Mouse (Mus musculus) heart, embryonic 13.5 days (tissue): ENCODE measurements around the gene Pcsk1n. TPM values are rescaled to one million over a fixed set of nuclear protein-coding genes. Genes with fewer than 3 reads are reported as not detected.
A peak's percentile ranks its signal among the peaks of the same experiment; 100 is the strongest.

Experiments used
- ATAC-seq: fragments of 200-750 bp; cut with Nextera tagmentation; 2 replicates; pipeline ENCODE4 v1.8.0; 2017; ENCODE audit warnings: moderate TSS enrichment; ENCODE audit not compliant: insufficient number of reproducible peaks, low FRiP score, low TSS enrichment; ENCODE audit errors: extremely low read depth
- H3K27ac ChIP-seq: fragments of 300-500 bp; sonication (generic); replicated peaks from 2 replicates; pipeline ENCODE4 v1.5.1; 2015; ENCODE audit warnings: moderate library complexity, mild to moderate bottlenecking, inconsistent platforms
- H3K27me3 ChIP-seq: fragments of 300-500 bp; sonication (generic); replicated peaks from 2 replicates; pipeline ENCODE4 v1.6.1; 2015; ENCODE audit warnings: mild to moderate bottlenecking, inconsistent platforms
- H3K36me3 ChIP-seq: fragments of 300-500 bp; sonication (generic); 2 replicates; pipeline ENCODE4 v1.6.1; 2015; ENCODE audit warnings: mild to moderate bottlenecking, inconsistent platforms
- H3K4me1 ChIP-seq: fragments of 300-500 bp; sonication (generic); 2 replicates; pipeline ENCODE4 v1.6.1; 2015; ENCODE audit warnings: inconsistent platforms
- H3K4me2 ChIP-seq: fragments of 300-500 bp; sonication (generic); 2 replicates; pipeline ENCODE4 v1.6.1; 2015; ENCODE audit warnings: inconsistent platforms, mild to moderate bottlenecking, moderate library complexity
- H3K4me3 ChIP-seq: fragments of 300-500 bp; sonication (generic); 2 replicates; pipeline ENCODE4 v1.5.1; 2015; ENCODE audit warnings: moderate library complexity, mild to moderate bottlenecking, inconsistent platforms
- H3K9ac ChIP-seq: fragments of 300-500 bp; sonication (generic); 2 replicates; pipeline ENCODE4 v1.6.1; 2015; ENCODE audit warnings: inconsistent platforms, mild to moderate bottlenecking, moderate library complexity
- H3K9me3 ChIP-seq: fragments of 300-500 bp; sonication (generic); 2 replicates; pipeline ENCODE4 v1.6.1; 2016; ENCODE audit warnings: inconsistent platforms
- WGBS: fragments of 180-500 bp; shearing (Covaris S2); methylation state at CpG from one replicate; pipeline ENCODE4 v1.1.7; 2015; ENCODE audit warnings: mixed read lengths; 5-methylcytosine and 5-hydroxymethylcytosine counted together
- polyA plus RNA-seq: library from polyadenylated mRNA; unstranded; fragments of >200 nt; fragmentation: Nextera tagmentation; extraction: Ambion mirVana; gene quantifications from 2 replicates; pipeline ENCODE4 v1.2.1, GENCODE M21; 2015

Pcsk1n gene
- 0.42 and 0.78 TPM in 2 replicates for polyA plus RNA-seq

DNA sequence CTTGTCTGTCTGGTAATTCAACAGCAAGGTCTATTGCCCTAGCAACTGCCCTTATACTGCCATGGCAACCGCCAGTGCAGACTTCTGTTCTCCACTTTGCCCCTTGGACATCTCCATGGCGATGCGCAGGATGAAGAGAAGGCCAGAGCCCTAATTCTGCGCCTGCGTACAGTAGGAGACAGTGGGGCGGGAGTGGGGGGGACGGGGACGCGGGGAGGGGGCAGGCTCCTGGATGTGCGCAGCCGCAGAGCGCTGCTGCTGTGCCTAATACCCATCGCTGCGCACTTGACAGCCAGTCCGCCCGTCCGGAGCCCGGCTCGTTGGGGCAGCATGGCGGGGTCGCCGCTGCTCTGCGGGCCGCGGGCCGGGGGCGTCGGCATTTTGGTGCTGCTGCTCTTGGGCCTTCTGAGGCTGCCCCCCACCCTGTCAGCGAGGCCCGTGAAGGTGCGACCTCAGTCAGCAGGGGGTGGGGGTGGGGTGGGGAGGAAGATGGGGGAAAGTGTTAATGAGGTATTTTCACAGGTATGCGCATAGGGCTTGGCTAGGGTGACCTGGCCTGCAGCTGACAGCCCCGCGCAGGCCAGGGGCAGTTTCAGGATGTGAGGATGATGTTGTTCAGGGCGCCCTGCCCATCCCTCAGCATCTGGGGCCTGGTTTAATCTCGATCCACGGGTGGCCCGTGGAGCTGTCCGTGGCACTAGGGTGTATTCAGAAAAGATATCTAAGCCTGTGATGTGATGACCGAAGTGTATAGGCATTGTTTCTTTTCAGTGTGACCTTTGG is at the start of gene Pcsk1n:
TSS of gene Pcsk1n (plus strand) at position 222 of the 783 bp plus-strand sequence.
- H3K4me2 ChIP-seq, result peak within 1 kb of the TSS; percentile 55
- peak within 1 kb of the TSS; percentile 31; the same call in 1 of the 2 replicates for H3K4me3 ChIP-seq
- H3K27ac ChIP-seq, result no peak within 1 kb of the TSS
- H3K9ac ChIP-seq, result no peak within 1 kb of the TSS
- no peaks in the 10 kb centered on the region for H3K9me3 ChIP-seq
- no peak for ATAC-seq
- H3K4me1 ChIP-seq, result 0 out of 2 replicates have a peak, but pooled peaks cover 11% of the 10 kb centered on the region
- WGBS, result 6% methylated on average over 23 of the region's 40 CpGs
- H3K27me3 ChIP-seq, result peaks cover 66% of the 10 kb centered on the region
- H3K36me3 ChIP-seq, result no peaks in the 10 kb centered on the region

GRCm38 (mm10) chrX:7869826-7870225 is 49.8 kb upstream of the Pcsk1n start:
- Histone ChIP-seq H3K4me3 (no peak overlapping the region), H3K4me2 (no peak overlapping the region), H3K9ac (no peak overlapping the region), H3K4me1 (0 out of 2 replicates have a peak, but pooled peaks cover 9% of the 10 kb centered on the region), H3K9me3 (no peaks in the 10 kb centered on the region), H3K27me3 (no peaks in the 10 kb centered on the region), H3K27ac (no peak overlapping the region), H3K36me3 (peaks cover 42% of the 10 kb centered on the region)
- 41% methylated on average over 3 of the region's 3 CpGs for WGBS
- ATAC-seq, result no peak

- Histone ChIP-seq H3K9ac (peak within 1 kb of the TSS; percentile 75), H3K4me3 (peak within 1 kb of the TSS; percentile 54), H3K27me3 (no peaks in the 10 kb centered on the region), H3K9me3 (no peaks in the 10 kb centered on the region), H3K4me1 (peaks cover 13% of the 10 kb centered on the region; the same call in 1 of the 2 replicates), H3K4me2 (peak within 1 kb of the TSS; percentile 81), H3K27ac (no peak within 1 kb of the TSS), H3K36me3 (peaks cover 28% of the 10 kb centered on the region)
- 6% methylated on average over 37 of the region's 38 CpGs for WGBS
- ATAC-seq, result peak; percentile 44; the same call in 1 of the 2 replicates
Measured at GRCm38 (mm10) chrX:7878007-7878419, 41.6 kb upstream of the Pcsk1n start, which contains the start of gene Pim2. Gene Pim2, plus strand, starts transcription at chrX:7878262.

- H3K4me3 ChIP-seq, result peak overlapping the region; percentile 54
- peaks cover 24% of the 10 kb centered on the region for H3K36me3 ChIP-seq
- no peak overlapping the region for H3K27ac ChIP-seq
- H3K4me2 ChIP-seq, result peak overlapping the region; percentile 81
- H3K9ac ChIP-seq, result peak overlapping the region; percentile 75
- no peaks in the 10 kb centered on the region for H3K27me3 ChIP-seq
- ATAC-seq, result 0 out of 2 replicates have a peak, but pooled peaks have one; percentile 51
- H3K4me1 ChIP-seq, result peaks cover 13% of the 10 kb centered on the region; the same call in 1 of the 2 replicates
- no peaks in the 10 kb centered on the region for H3K9me3 ChIP-seq
- 13% methylated on average over 21 of the region's 21 CpGs for WGBS
Measured at GRCm38 (mm10) chrX:7878495-7878894, 41.1 kb upstream of the Pcsk1n start.

DNA sequence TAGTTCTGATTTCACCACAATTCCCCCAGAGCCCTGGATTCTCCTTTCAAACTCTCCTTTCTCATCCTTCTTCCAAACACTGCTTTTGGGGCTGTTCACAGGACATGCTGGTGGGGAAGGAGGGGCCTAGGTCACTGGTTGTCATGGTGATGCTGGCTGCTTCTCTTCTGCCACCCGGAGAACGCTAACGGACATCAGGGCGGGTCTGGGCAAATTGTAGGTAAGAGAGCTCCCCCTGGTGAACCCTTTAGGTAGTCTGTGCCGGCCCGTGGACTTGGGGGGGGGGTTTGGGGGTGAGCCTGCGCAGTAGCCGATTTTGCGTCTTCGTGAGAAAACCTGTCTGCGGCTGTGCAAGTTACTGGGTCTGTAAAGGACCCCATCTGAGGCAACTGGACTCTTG is 39.8 kb upstream of the Pcsk1n start:
- no peak for ATAC-seq
- Histone ChIP-seq H3K9me3 (no peaks in the 10 kb centered on the region), H3K9ac (0 out of 2 replicates have a peak overlapping the region, but pooled peaks have one; percentile 19), H3K4me1 (peaks cover 15% of the 10 kb centered on the region), H3K27ac (no peak overlapping the region), H3K36me3 (peaks cover 12% of the 10 kb centered on the region; the same call in 1 of the 2 replicates), H3K27me3 (no peaks in the 10 kb centered on the region), H3K4me2 (peak overlapping the region; percentile 81), H3K4me3 (peak overlapping the region; percentile 23; the same call in 1 of the 2 replicates)
- WGBS, result 5% methylated on average over 11 of the region's 11 CpGs

DNA sequence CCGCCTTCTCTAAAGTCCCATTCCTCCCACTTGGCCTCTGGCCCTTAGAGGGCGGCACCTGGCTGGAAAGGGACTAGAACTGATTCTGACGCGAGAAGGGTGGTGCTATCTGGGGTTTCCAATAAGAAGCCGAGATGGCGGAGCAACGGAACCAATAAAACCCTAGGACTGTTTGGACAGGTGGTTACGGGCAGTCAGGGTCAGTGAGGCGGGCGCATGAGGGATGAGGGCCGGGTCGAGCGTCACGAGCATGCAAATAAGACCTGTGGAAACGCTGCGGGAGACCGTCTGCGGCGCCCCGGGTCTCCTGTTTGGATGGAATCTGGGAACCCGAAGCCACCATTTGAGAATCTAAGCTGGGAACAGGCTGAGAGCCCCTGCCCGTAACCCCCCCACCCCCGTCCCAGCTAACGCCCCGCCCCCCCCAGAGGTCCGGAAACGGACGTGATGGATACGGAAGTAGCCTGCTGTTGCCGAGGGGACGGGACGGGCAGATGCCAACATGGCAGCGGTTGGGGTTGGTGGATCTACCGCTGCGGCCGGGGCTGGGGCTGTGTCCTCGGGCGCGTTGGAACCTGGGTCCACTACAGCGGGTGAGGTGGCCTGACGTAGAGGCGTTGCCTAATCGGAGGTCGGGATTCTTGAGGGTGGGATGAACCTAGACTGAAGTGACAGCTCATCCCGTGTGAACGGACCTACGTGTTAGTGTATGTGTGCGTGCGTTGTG is 35.6 kb upstream of the Pcsk1n start, which contains the start of gene Slc35a2:
TSS of gene Slc35a2 (plus strand) at position 188 of the 727 bp plus-strand sequence.
- no peaks in the 10 kb centered on the region for H3K9me3 ChIP-seq
- peak within 1 kb of the TSS; percentile 87 for H3K27ac ChIP-seq
- ATAC-seq, result peak; percentile 85
- peak within 1 kb of the TSS; percentile 77 for H3K9ac ChIP-seq
- WGBS, result 6% methylated on average over 49 of the region's 49 CpGs
- peak within 1 kb of the TSS; percentile 72 for H3K4me2 ChIP-seq
- no peaks in the 10 kb centered on the region for H3K27me3 ChIP-seq
- peaks cover 9% of the 10 kb centered on the region; the same call in 1 of the 2 replicates for H3K36me3 ChIP-seq
- peaks cover 12% of the 10 kb centered on the region for H3K4me1 ChIP-seq
- H3K4me3 ChIP-seq, result peak within 1 kb of the TSS; percentile 65

DNA sequence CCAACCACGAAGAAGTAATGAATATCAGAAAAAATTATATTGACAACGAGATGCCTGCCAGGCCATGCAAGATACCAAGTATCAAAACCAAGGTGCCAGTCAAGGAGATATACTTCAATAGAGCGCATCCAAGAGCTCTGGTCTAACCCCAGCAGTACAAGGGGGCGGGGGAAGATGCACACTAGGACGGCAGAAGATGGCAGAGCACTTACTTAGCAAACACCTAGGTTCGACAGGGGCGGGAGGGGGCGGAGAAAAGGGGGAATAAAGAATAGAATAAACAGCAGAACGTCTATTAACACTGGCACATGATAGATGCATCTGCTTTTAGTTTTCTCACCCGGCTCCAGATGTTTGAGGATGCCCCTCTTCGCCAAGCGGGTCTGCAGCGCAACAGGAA is 21.4 kb upstream of the Pcsk1n start:
- ATAC-seq, result no peak
- Histone ChIP-seq H3K27ac (no peak overlapping the region), H3K9me3 (no peaks in the 10 kb centered on the region), H3K36me3 (peaks cover 30% of the 10 kb centered on the region), H3K4me2 (peak overlapping the region; percentile 71), H3K27me3 (no peaks in the 10 kb centered on the region), H3K9ac (peak overlapping the region; percentile 80), H3K4me1 (peaks cover 10% of the 10 kb centered on the region), H3K4me3 (peak overlapping the region; percentile 67)
- WGBS, result 23% methylated on average over 13 of the region's 13 CpGs

- peak; percentile 98 for ATAC-seq
Measured at GRCm38 (mm10) chrX:7898880-7899874, 20.4 kb upstream of the Pcsk1n start, which contains the start of the genes Pqbp1 and Timm17b. Gene Pqbp1, minus strand, starts transcription at chrX:7899269. Gene Timm17b, plus strand, starts transcription at chrX:7899357.

GRCm38 (mm10) chrX:7904441-7904840 is 15.2 kb upstream of the Pcsk1n start:
- Histone ChIP-seq H3K36me3 (peaks cover 18% of the 10 kb centered on the region), H3K9ac (no peak overlapping the region), H3K27me3 (no peaks in the 10 kb centered on the region), H3K4me2 (no peak overlapping the region), H3K4me3 (no peak overlapping the region), H3K9me3 (no peaks in the 10 kb centered on the region), H3K27ac (no peak overlapping the region), H3K4me1 (peaks cover 4% of the 10 kb centered on the region; the same call in 1 of the 2 replicates)
- ATAC-seq, result no peak
- 85% methylated on average over 5 of the region's 5 CpGs for WGBS

More at GRCm38 (mm10) chrX:7898880-7899874, 20.4 kb upstream of the Pcsk1n start, which contains the start of the genes Pqbp1 and Timm17b:
- Histone ChIP-seq H3K4me1 (peaks cover 10% of the 10 kb centered on the region), H3K27ac (peak within 1 kb of the TSS; percentile 82), H3K27me3 (no peaks in the 10 kb centered on the region), H3K4me3 (peak within 1 kb of the TSS; percentile 67), H3K4me2 (peak within 1 kb of the TSS; percentile 71), H3K36me3 (peaks cover 27% of the 10 kb centered on the region), H3K9ac (peak within 1 kb of the TSS; percentile 82), H3K9me3 (no peaks in the 10 kb centered on the region)
- WGBS, result 7% methylated on average over 62 of the region's 62 CpGs

GRCm38 (mm10) chrX:7907735-7908134 is 11.9 kb upstream of the Pcsk1n start, which contains the start of gene Gm10491:
Gene Gm10491, minus strand, starts transcription at chrX:7907835.
- H3K4me1 ChIP-seq, result no peaks in the 10 kb centered on the region
- 83% methylated on average over 5 of the region's 5 CpGs for WGBS
- no peak within 1 kb of the TSS for H3K4me3 ChIP-seq
- no peak within 1 kb of the TSS for H3K4me2 ChIP-seq
- no peak for ATAC-seq
- H3K27ac ChIP-seq, result no peak within 1 kb of the TSS
- H3K9me3 ChIP-seq, result no peaks in the 10 kb centered on the region
- peaks cover 18% of the 10 kb centered on the region for H3K36me3 ChIP-seq
- H3K9ac ChIP-seq, result no peak within 1 kb of the TSS
- H3K27me3 ChIP-seq, result no peaks in the 10 kb centered on the region
